Mouse (Mus musculus) brain, embryonic 14.5 days (tissue): ENCODE results near the gene Cacng1.

ENCODE experiments used
- CTCF ChIP-seq: fragments of 200-500 bp; IDR thresholded peaks from 2 replicates; pipeline ENCODE4 v1.5.1; 2012; ENCODE audit warnings: inconsistent platforms, mild to moderate bottlenecking, moderate library complexity, borderline replicate concordance; ENCODE audit not compliant: insufficient read depth, insufficient read length; ENCODE audit errors: extremely low read depth
- POLR2A ChIP-seq: fragments of 200-500 bp; IDR thresholded peaks from 2 replicates; pipeline ENCODE4 v1.6.1; 2012; ENCODE audit warnings: mild to moderate bottlenecking, inconsistent platforms, borderline replicate concordance; ENCODE audit not compliant: poor library complexity, insufficient read depth, insufficient read length, severe bottlenecking; ENCODE audit errors: extremely low read depth

- TF ChIP-seq CTCF (no peak), POLR2A (no peak)
These were observed 8.3 kb upstream of the Cacng1 start for GRCm38 (mm10) chr11:107724603-107725002.
